Mouse (Mus musculus): ENCODE data around the gene Pcyt1b. TPM values are rescaled to one million over a fixed set of nuclear protein-coding genes. Genes with fewer than 3 reads are reported as not detected.

The Pcyt1b gene
- 4.0 TPM for polyA plus RNA-seq (2014; fragmentation: Illumina TruSeq; extraction: RNeasy Lipid Tissue Mini Kit (QIAGEN cat#74804); ENCODE audit: low read depth, low replicate concordance)

GRCm38 (mm10) chrX:93654218-93655002 is at the start of gene Pcyt1b:
Pcyt1b (plus strand) TSS chrX:93654863.

GRCm38 (mm10) chrX:93631657-93632449 is 22.8 kb upstream of the Pcyt1b start, which contains the start of gene Pola1:
Pola1 (minus strand) TSS chrX:93632155.

Other genes starting within 250 kb of the Pcyt1b start
- 3.7 TPM for gene Pola1, start 22.7 kb upstream of the Pcyt1b start, polyA plus RNA-seq (2014; fragmentation: Illumina TruSeq; extraction: RNeasy Lipid Tissue Mini Kit (QIAGEN cat#74804); ENCODE audit: low read depth, low replicate concordance)
- 176 TPM for gene Pdk3, start 177.3 kb downstream of the Pcyt1b start, polyA plus RNA-seq (2014; fragmentation: Illumina TruSeq; extraction: RNeasy Lipid Tissue Mini Kit (QIAGEN cat#74804); ENCODE audit: low read depth, low replicate concordance)

All from testis, adult 10 weeks (tissue).